Mouse (Mus musculus) left cerebral cortex, adult 9 months (tissue): ENCODE results near the gene Rhox4a.
"Not testable (repeated sequence)": the region's sequence is repeated elsewhere in the genome, so short reads cannot be mapped to it uniquely, and the experiment has no call there.

Source experiments
- DNase-seq, 2 experiments: peaks; one replicate each; pipeline ENCODE4 v3.0.0; 2022; ENCODE audit warnings: low spot score in 2 of 2

The Rhox4a gene

DNA sequence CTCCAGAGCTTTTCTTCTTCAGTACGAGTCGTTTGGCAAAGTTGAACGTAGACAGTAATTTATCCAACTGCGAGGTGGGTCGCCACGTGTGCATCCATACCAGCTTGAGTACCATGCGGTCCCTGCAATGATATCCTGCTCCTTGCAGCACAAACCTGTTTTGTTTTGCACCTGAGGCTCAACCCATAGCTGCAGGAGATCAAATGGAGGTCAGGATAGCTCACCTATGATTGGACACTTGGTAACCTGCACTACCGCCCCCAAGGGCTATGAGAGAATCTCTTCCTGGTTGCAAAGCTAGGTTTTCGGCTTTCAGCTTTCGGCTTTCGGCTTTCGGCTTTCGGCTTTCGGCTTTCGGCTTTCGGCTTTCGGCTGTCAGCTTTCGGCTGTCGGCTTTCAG, at the start of gene Rhox4a:
Rhox4a (plus strand) TSS at position 301 of the 400 bp plus-strand sequence.
- DNase-seq: not testable (repeated sequence)

- not testable (repeated sequence) for DNase-seq
Measured at GRCm38 (mm10) chrX:37222158-37222557, 43.0 kb upstream of the Rhox4a start, which contains the start of gene Rhox1. Rhox1 (minus strand) TSS chrX:37222258.

GRCm38 (mm10) chrX:37244676-37245075, 20.5 kb upstream of the Rhox4a start, which contains the start of gene Rhox2a:
Rhox2a (plus strand) TSS chrX:37244976.
- not testable (repeated sequence) for DNase-seq

GRCm38 (mm10) chrX:37249619-37250018, 15.5 kb upstream of the Rhox4a start, which contains the start of gene Rhox3a:
Rhox3a (plus strand) TSS chrX:37249919.
- DNase-seq: not testable (repeated sequence)
